ENCODE assay signal across 17 mouse cellular contexts in the genomic region with DNA sequence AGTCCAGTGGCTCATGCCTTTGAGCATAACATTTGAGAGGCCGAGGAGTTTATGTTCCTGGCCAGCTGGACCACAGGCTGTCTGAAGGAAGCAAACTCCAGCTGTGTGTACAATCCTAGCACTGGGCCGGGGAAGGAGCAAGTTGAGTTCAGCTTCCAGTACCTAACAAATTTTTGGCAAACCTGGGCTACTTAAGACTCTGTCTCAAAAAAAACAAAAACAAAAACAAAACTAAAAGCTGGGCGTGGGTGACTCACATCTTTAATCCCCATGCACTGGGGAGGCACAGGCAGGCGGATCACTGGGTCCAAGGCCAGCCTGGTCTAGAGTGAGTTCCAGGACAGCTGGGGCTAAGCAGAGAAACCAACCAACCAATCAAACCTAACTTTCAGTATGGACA. TPM values are rescaled to one million over a fixed set of nuclear protein-coding genes. Genes with fewer than 3 reads are reported as not detected.
A peak's percentile ranks its signal among the peaks of the same experiment; 100 is the strongest.
DNase-seq lines count a peak whose midpoint lies in the region; ATAC-seq and TF ChIP-seq lines count a peak whose summit lies in the region.
"Had no signal": no experiment of that assay in that cellular context is flagged by ENCODE, and none has a peak within 500 bp of the region (broad histone marks: within the 10 kb centered on the region; RNA-seq: fewer than 3 reads in every experiment).

No protein-coding gene starts in this region.

- ATAC-seq in hindbrain, embryonic 13.5 days (ENCODE audit: low FRiP score), result no peak
- no peak for ATAC-seq in neural tube, embryonic 15.5 days (ENCODE audit: low FRiP score)
- ATAC-seq in stomach, postnatal 0 days (ENCODE audit: low FRiP score, low TSS enrichment), result no peak
- no peak for ATAC-seq in inflammation-experienced regulatory T-cells, adult 6 months
- ATAC-seq: hindbrain, postnatal 0 days; liver, embryonic 12.5 days had no signal

- no peaks in the 10 kb centered on the region for H3K9me3 ChIP-seq in hindbrain, embryonic 10.5 days
- no peaks in the 10 kb centered on the region for H3K9me3 ChIP-seq in hindbrain, embryonic 13.5 days
- H3K9me3 ChIP-seq in neural tube, embryonic 15.5 days (replicated peaks), result no peaks in the 10 kb centered on the region
- H3K9me3 ChIP-seq in stomach, postnatal 0 days (ENCODE audit: control insufficient read depth, low read length), result no peaks in the 10 kb centered on the region
- H3K9me3 ChIP-seq: liver, embryonic 12.5 days; midbrain, embryonic 12.5 days; neural tube, embryonic 13.5 days had no signal

- H3K4me3 ChIP-seq in hindbrain, embryonic 10.5 days, result no peak overlapping the region
- H3K4me3 ChIP-seq in hindbrain, embryonic 13.5 days, result no peak overlapping the region
- no peak overlapping the region for H3K4me3 ChIP-seq in neural tube, embryonic 15.5 days (replicated peaks)
- no peak overlapping the region for H3K4me3 ChIP-seq in stomach, postnatal 0 days (ENCODE audit: low read depth, low read length)
- H3K4me3 ChIP-seq: left cerebral cortex, adult 2 months; liver, embryonic 12.5 days; midbrain, embryonic 12.5 days; neural tube, embryonic 13.5 days had no signal

- H3K9ac ChIP-seq in hindbrain, embryonic 13.5 days, result no peak overlapping the region
- no peak overlapping the region for H3K9ac ChIP-seq in neural tube, embryonic 15.5 days (replicated peaks)
- no peak overlapping the region for H3K9ac ChIP-seq in stomach, postnatal 0 days (ENCODE audit: low read length)
- H3K9ac ChIP-seq: liver, embryonic 12.5 days; midbrain, embryonic 12.5 days; neural tube, embryonic 13.5 days had no signal

- no peaks in the 10 kb centered on the region for H3K36me3 ChIP-seq in hindbrain, embryonic 10.5 days
- H3K36me3 ChIP-seq in hindbrain, embryonic 13.5 days, result no peaks in the 10 kb centered on the region
- H3K36me3 ChIP-seq in neural tube, embryonic 15.5 days, result no peaks in the 10 kb centered on the region
- H3K36me3 ChIP-seq in stomach, postnatal 0 days (ENCODE audit: control insufficient read depth, insufficient read depth, low read length), result no peaks in the 10 kb centered on the region
- H3K36me3 ChIP-seq: liver, embryonic 12.5 days; midbrain, embryonic 12.5 days; neural tube, embryonic 13.5 days had no signal

- TF ChIP-seq EP300 in stomach, postnatal 0 days (optimal IDR thresholded peaks at IDR 0.05), result no peak

- H3K4me2 ChIP-seq in hindbrain, embryonic 13.5 days, result no peak overlapping the region
- no peak overlapping the region for H3K4me2 ChIP-seq in neural tube, embryonic 15.5 days
- H3K4me2 ChIP-seq in stomach, postnatal 0 days (replicated peaks; ENCODE audit: low read depth), result no peak overlapping the region
- H3K4me2 ChIP-seq: liver, embryonic 12.5 days; midbrain, embryonic 12.5 days; neural tube, embryonic 13.5 days had no signal

- H3K27me3 ChIP-seq in hindbrain, embryonic 10.5 days (ENCODE audit: insufficient read depth, poor library complexity, severe bottlenecking), result no peaks in the 10 kb centered on the region
- H3K27me3 ChIP-seq in hindbrain, embryonic 13.5 days, result 0 out of 2 replicates have a peak, but pooled peaks cover 10% of the 10 kb centered on the region
- H3K27me3 ChIP-seq in neural tube, embryonic 15.5 days (replicated peaks), result no peaks in the 10 kb centered on the region
- no peaks in the 10 kb centered on the region for H3K27me3 ChIP-seq in stomach, postnatal 0 days (ENCODE audit: control insufficient read depth, insufficient read depth, low read length)
- H3K27me3 ChIP-seq: neural tube, embryonic 13.5 days had no signal

- 87% methylated on average over 4 of the region's 4 CpGs for WGBS in hindbrain, embryonic 10.5 days
- WGBS in hindbrain, embryonic 13.5 days, result 79% methylated on average over 4 of the region's 4 CpGs
- 90% methylated on average over 4 of the region's 4 CpGs for WGBS in neural tube, embryonic 15.5 days
- 43% methylated on average over 4 of the region's 4 CpGs for WGBS in stomach, postnatal 0 days

- H3K27ac ChIP-seq in hindbrain, embryonic 10.5 days, result peak overlapping the region; percentile 67
- H3K27ac ChIP-seq in hindbrain, embryonic 13.5 days, result no peak overlapping the region
- 0 out of 2 replicates have a peak overlapping the region, but pooled peaks have one; percentile 28 for H3K27ac ChIP-seq in neural tube, embryonic 15.5 days (replicated peaks)
- H3K27ac ChIP-seq in stomach, postnatal 0 days (replicated peaks), result peak overlapping the region; percentile 71
- H3K27ac ChIP-seq: hindbrain, postnatal 0 days; left cerebral cortex, adult 2 months; liver, embryonic 12.5 days; midbrain, embryonic 12.5 days; neural tube, embryonic 13.5 days had no signal

- DNase-seq in adrenal gland, adult (ENCODE audit: inconsistent age in 2 of 2, low spot score in 1 of 2), result peak; percentile 58 to 79
- no peak for DNase-seq in adrenal gland, adult 18-20 months (ENCODE audit: low spot score in 2 of 2)
- no peak for DNase-seq in hindbrain, embryonic 10.5 days (ENCODE audit: low spot score)
- no peak for DNase-seq in neural tube, embryonic 10.5 days (ENCODE audit: extremely low spot score, low spot score)
- no peak for DNase-seq in stomach, postnatal 0 days (ENCODE audit: low spot score)
- DNase-seq: adrenal gland, postnatal 10 days; cerebellum, adult 8-10 months; right cerebral cortex, postnatal 14 days had no signal

- TF ChIP-seq CTCF in stomach, postnatal 0 days (IDR thresholded peaks at IDR 0.05; ENCODE audit: low read depth), result no peak

- peaks cover 72% of the 10 kb centered on the region for H3K4me1 ChIP-seq in hindbrain, embryonic 10.5 days (replicated peaks)
- H3K4me1 ChIP-seq in hindbrain, embryonic 13.5 days (replicated peaks), result 0 out of 2 replicates have a peak, but pooled peaks cover 4% of the 10 kb centered on the region
- peaks cover 14% of the 10 kb centered on the region; the same call in 1 of the 2 replicates for H3K4me1 ChIP-seq in neural tube, embryonic 15.5 days
- peaks cover 17% of the 10 kb centered on the region for H3K4me1 ChIP-seq in stomach, postnatal 0 days (replicated peaks; ENCODE audit: control insufficient read depth, insufficient read depth)

RNA-seq across cellular contexts. Expression of a gene that starts 10.6 kb away (rescaled TPM):
- total RNA-seq in adrenal gland, adult 18-20 months (2021), result 10 to 100 TPM; 13.7 to 15.8 TPM
- polyA plus RNA-seq in hindbrain, embryonic 10.5 days (2016; fragmentation: Nextera tagmentation; extraction: Ambion mirVana), result 25.4 and 29.6 TPM in 2 replicates
- polyA plus RNA-seq in hindbrain, embryonic 13.5 days (2015; fragmentation: Nextera tagmentation; extraction: Ambion mirVana), result 28.3 and 31.8 TPM in 2 replicates
- 20.5 and 20.8 TPM in 2 replicates for polyA plus RNA-seq in neural tube, embryonic 15.5 days (2015; fragmentation: Nextera tagmentation; extraction: Ambion mirVana)
- polyA plus RNA-seq in stomach, postnatal 0 days (2015; fragmentation: Nextera tagmentation; extraction: Ambion mirVana), result 5.0 and 5.1 TPM in 2 replicates
- under 1 TPM in 1 of 3 experiments, not detected in 2; 0.33 TPM for polyA plus RNA-seq in inflammation-experienced regulatory T-cells, adult 6 months (2017; shearing (Covaris generic))

RNA-seq across cellular contexts. Expression of a gene that starts 21.5 kb away (rescaled TPM):
- 10 to 100 TPM; 11.0 to 11.1 TPM for total RNA-seq in adrenal gland, adult 18-20 months (2021)
- 16.9 and 20.6 TPM in 2 replicates for polyA plus RNA-seq in hindbrain, embryonic 10.5 days (2016; fragmentation: Nextera tagmentation; extraction: Ambion mirVana)
- polyA plus RNA-seq in hindbrain, embryonic 13.5 days (2015; fragmentation: Nextera tagmentation; extraction: Ambion mirVana), result 22.4 TPM in 2 replicates
- polyA plus RNA-seq in neural tube, embryonic 15.5 days (2015; fragmentation: Nextera tagmentation; extraction: Ambion mirVana), result 29.4 and 33.0 TPM in 2 replicates
- 19.5 and 20.1 TPM in 2 replicates for polyA plus RNA-seq in stomach, postnatal 0 days (2015; fragmentation: Nextera tagmentation; extraction: Ambion mirVana)
- 10 to 100 TPM; 17.5 to 24.1 (median 23.2) TPM for polyA plus RNA-seq in inflammation-experienced regulatory T-cells, adult 6 months (2017; shearing (Covaris generic))

RNA-seq across cellular contexts. Expression of a gene that starts 29.5 kb away (rescaled TPM):
- total RNA-seq in adrenal gland, adult 18-20 months (2021), result not detected
- 0.75 TPM in 1 of 2 replicates, not detected in the other for polyA plus RNA-seq in hindbrain, embryonic 10.5 days (2016; fragmentation: Nextera tagmentation; extraction: Ambion mirVana)
- 0.43 TPM in 1 of 2 replicates, not detected in the other for polyA plus RNA-seq in hindbrain, embryonic 13.5 days (2015; fragmentation: Nextera tagmentation; extraction: Ambion mirVana)
- polyA plus RNA-seq in neural tube, embryonic 15.5 days (2015; fragmentation: Nextera tagmentation; extraction: Ambion mirVana), result 0.36 and 1.2 TPM in 2 replicates
- 0.28 and 0.33 TPM in 2 replicates for polyA plus RNA-seq in stomach, postnatal 0 days (2015; fragmentation: Nextera tagmentation; extraction: Ambion mirVana)
- polyA plus RNA-seq in inflammation-experienced regulatory T-cells, adult 6 months (2017; shearing (Covaris generic)), result 1 to 10 TPM in 1 of 3 experiments, not detected in 2; 2.4 TPM
- total RNA-seq: hindbrain, postnatal 0 days; left cerebral cortex, adult 2 months; MEL had no signal
- polyA plus RNA-seq: hindbrain, postnatal 0 days; midbrain, embryonic 12.5 days had no signal

RNA-seq across cellular contexts. Expression of a gene that starts 32.1 kb away (rescaled TPM):
- 10 to 100 TPM; 10.3 to 10.6 TPM for total RNA-seq in adrenal gland, adult 18-20 months (2021)
- 15.7 and 18.0 TPM in 2 replicates for polyA plus RNA-seq in hindbrain, embryonic 10.5 days (2016; fragmentation: Nextera tagmentation; extraction: Ambion mirVana)
- polyA plus RNA-seq in hindbrain, embryonic 13.5 days (2015; fragmentation: Nextera tagmentation; extraction: Ambion mirVana), result 16.3 and 19.5 TPM in 2 replicates
- 21.6 and 21.8 TPM in 2 replicates for polyA plus RNA-seq in neural tube, embryonic 15.5 days (2015; fragmentation: Nextera tagmentation; extraction: Ambion mirVana)
- polyA plus RNA-seq in stomach, postnatal 0 days (2015; fragmentation: Nextera tagmentation; extraction: Ambion mirVana), result 6.1 and 8.5 TPM in 2 replicates
- 10 to 100 TPM; 35.1 to 58.4 (median 36.4) TPM for polyA plus RNA-seq in inflammation-experienced regulatory T-cells, adult 6 months (2017; shearing (Covaris generic))

RNA-seq across cellular contexts. Expression of a gene that starts 57.1 kb away (rescaled TPM):
- 10 to 100 TPM; 20.8 to 28.9 TPM for total RNA-seq in adrenal gland, adult 18-20 months (2021)
- 3.2 and 3.5 TPM in 2 replicates for polyA plus RNA-seq in hindbrain, embryonic 10.5 days (2016; fragmentation: Nextera tagmentation; extraction: Ambion mirVana)
- polyA plus RNA-seq in hindbrain, embryonic 13.5 days (2015; fragmentation: Nextera tagmentation; extraction: Ambion mirVana), result 4.2 and 5.1 TPM in 2 replicates
- 3.1 and 4.5 TPM in 2 replicates for polyA plus RNA-seq in neural tube, embryonic 15.5 days (2015; fragmentation: Nextera tagmentation; extraction: Ambion mirVana)
- polyA plus RNA-seq in stomach, postnatal 0 days (2015; fragmentation: Nextera tagmentation; extraction: Ambion mirVana), result 1.6 and 2.0 TPM in 2 replicates
- 1 to 10 TPM; 3.1 to 9.2 (median 6.7) TPM for polyA plus RNA-seq in inflammation-experienced regulatory T-cells, adult 6 months (2017; shearing (Covaris generic))

Comparison
In these comparisons a context has a peak if more than half of its experiments do, and no peak if none do; other contexts are left out.
1. DNase-seq: peak in adrenal gland, adult (2 of 2); none in adrenal gland, adult 18-20 months (0 of 2), hindbrain, embryonic 10.5 days (single experiment), neural tube, embryonic 10.5 days (single experiment) and stomach, postnatal 0 days (single experiment).